Mouse (Mus musculus): ENCODE results near the gene Hoxa11. TPM values are rescaled to one million over a fixed set of nuclear protein-coding genes. Genes with fewer than 3 reads are reported as not detected.

Hoxa11 gene
- polyA plus RNA-seq, 2 experiments, result not detected

DNA sequence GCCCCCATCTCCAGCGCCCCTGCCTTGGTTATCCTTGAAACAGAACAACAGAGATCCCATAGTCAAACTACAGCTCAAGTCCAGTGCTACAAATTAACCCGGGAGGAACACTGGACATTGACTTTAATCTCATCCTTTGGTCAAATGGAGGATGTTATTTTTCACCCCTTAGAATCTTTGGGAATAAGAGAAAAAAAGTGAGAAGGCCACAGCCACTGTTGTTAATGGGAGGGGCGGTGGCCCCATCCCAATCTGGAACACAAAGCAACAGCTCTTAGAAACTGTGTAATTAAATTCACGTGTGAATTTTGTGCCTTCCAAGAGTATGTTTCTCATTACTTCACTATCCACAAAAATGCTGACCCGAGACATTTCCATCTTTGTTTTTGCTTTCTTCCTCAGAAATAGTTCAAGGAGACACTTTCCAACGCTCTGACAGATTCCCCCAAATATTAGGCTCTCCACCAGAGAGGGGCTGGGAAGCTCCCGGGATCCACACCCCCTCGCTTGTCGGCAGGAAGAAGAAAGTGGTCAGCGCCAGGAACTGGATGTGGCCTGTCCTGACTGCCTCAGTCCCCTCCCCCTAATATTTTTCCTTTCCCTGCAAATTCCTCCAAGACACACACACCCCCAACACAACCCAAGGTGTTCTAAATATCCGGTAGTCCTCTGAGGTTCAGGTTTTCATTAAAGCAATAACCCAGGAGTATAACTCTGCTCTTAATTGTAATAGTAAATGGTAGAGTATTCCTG, 18.0 kb downstream of the Hoxa11 start:
- H3K4me2 ChIP-seq (ENCODE audit: low read depth), result no peak overlapping the region
- DNase-seq (ENCODE audit: low read depth in 3 of 3, low spot score in 3 of 3), result no peak
- 21% methylated on average over 11 of the region's 11 CpGs for WGBS (ENCODE audit: insufficient replicate concordance)
- no peak overlapping the region for H3K4me3 ChIP-seq (ENCODE audit: insufficient read depth in 1 of 2, low read depth in 2 of 2, low read length in 2 of 2)
- H3K9ac ChIP-seq (replicated peaks), result no peak overlapping the region
- H3K4me1 ChIP-seq (replicated peaks; ENCODE audit: control insufficient read depth in 2 of 2, insufficient read depth in 2 of 2, low read length in 1 of 2), result no peaks in the 10 kb centered on the region
- no peak overlapping the region for H3K27ac ChIP-seq
- ATAC-seq (ENCODE audit: insufficient read depth), result no peak
- H3K36me3 ChIP-seq (replicated peaks; ENCODE audit: control insufficient read depth, insufficient read depth, low read depth), result no peaks in the 10 kb centered on the region
- no peaks in the 10 kb centered on the region for H3K9me3 ChIP-seq (ENCODE audit: control insufficient read depth, low read length)
- peaks cover 97% of the 10 kb centered on the region for H3K27me3 ChIP-seq (ENCODE audit: control insufficient read depth, insufficient read depth, low read length)
- TF ChIP-seq EP300 (IDR thresholded peaks at IDR 0.05; ENCODE audit: low read depth), result no peak
- TF ChIP-seq CTCF (IDR thresholded peaks at IDR 0.05; ENCODE audit: low read depth), result no peak

DNA sequence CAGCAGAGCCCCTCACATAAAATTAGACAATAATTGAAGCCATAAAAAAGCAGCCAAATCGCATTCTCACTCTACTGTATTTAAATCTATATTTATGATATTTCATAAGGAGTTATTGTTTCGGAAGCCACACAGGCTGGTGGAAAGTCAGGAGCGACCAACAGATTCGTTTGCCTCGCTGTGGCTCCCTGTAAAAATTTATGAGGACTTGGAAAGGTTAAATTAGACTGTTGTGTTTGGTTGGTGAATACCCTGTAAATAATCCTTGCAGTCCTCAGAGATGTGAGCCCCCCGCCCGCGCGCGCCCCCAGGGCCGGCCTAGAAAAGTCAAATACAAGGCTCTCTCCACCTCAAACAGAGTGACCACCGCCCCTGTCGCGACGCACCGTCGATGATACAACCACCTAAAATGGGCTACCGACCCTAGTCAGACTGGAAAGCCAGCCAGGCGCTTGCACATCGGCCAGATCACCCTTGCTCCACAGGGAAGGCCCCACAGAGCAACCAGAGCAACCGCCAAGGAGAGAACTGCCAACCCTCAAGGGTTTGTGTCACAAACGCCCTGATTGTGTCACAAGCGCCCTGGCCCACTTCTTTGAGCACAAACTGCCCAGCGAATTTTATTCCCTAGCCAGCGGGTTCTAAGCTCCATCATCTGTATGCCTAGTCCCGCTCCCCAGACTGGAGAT, 18.9 kb downstream of the Hoxa11 start:
- Histone ChIP-seq H3K9me3 (ENCODE audit: control insufficient read depth, low read length) (no peaks in the 10 kb centered on the region), H3K27ac (no peak overlapping the region), H3K4me2 (ENCODE audit: low read depth) (no peak overlapping the region), H3K27me3 (ENCODE audit: control insufficient read depth, insufficient read depth, low read length) (peaks cover 97% of the 10 kb centered on the region), H3K4me3 (ENCODE audit: insufficient read depth in 1 of 2, low read depth in 2 of 2, low read length in 2 of 2) (no peak overlapping the region), H3K36me3 (replicated peaks; ENCODE audit: control insufficient read depth, insufficient read depth, low read depth) (no peaks in the 10 kb centered on the region), H3K4me1 (replicated peaks; ENCODE audit: control insufficient read depth in 2 of 2, insufficient read depth in 2 of 2, low read length in 1 of 2) (no peaks in the 10 kb centered on the region), H3K9ac (replicated peaks) (no peak overlapping the region)
- DNase-seq (ENCODE audit: low read depth in 3 of 3, low spot score in 3 of 3) (no peak), ATAC-seq (ENCODE audit: insufficient read depth) (no peak)
- WGBS (ENCODE audit: insufficient replicate concordance), result 9% methylated on average over 26 of the region's 26 CpGs
- TF ChIP-seq CTCF (IDR thresholded peaks at IDR 0.05; ENCODE audit: low read depth) (no peak), EP300 (IDR thresholded peaks at IDR 0.05; ENCODE audit: low read depth) (no peak)

DNA sequence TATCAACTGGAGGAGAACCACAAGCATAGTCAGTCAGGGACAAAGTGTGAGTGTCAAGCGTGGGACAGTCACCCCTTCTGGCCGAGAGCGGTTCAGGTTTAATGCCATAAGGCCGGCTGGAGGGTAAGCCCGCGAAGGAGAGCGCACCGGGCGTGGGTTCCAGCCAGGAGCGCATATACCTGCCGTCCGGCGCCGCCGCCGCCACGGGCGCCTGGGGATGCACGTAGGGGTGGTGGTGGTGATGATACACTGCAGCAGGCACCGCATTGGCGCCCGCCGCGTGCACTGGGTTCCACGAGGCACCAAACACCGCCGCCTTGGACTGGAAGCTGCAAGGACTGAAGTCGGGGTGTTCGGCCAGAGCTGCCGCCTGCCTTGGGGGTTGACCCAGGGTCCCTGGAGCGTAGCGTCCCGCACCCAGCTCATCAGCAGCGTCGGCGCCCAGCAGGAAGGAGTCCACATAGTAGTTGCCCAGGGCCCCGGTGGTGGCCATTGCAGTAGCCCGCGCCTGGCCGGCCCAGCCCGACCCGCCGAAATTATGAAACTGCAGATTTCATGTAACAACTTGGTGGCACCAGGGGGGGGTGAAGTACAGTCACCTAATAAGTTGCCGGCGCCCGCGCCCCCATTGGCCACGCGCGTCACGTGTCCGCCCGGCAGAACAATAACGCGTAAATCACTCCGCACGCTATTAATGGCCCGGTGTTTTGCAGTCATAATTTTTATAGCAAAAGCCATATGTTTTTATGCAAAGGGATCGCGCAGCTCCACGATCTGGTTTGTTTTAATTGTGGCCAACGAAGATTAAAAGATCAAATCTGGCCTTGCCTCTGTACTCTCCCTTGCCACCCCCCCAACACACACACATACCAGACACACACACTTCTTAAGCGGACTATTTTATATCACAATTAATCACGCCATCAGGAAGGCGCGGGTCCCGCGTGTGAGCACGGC, 19.7 kb downstream of the Hoxa11 start:
- no peak for ATAC-seq (ENCODE audit: insufficient read depth)
- peaks cover 98% of the 10 kb centered on the region for H3K27me3 ChIP-seq (ENCODE audit: control insufficient read depth, insufficient read depth, low read length)
- H3K27ac ChIP-seq, result no peak overlapping the region
- no peaks in the 10 kb centered on the region for H3K36me3 ChIP-seq (replicated peaks; ENCODE audit: control insufficient read depth, insufficient read depth, low read depth)
- 0 out of 2 replicates have a peak overlapping the region, but pooled peaks have one; percentile 6 for H3K4me2 ChIP-seq (ENCODE audit: low read depth)
- peak overlapping the region in 1 of 2 experiments; percentile 8; a peak in 1 of 4 replicates for H3K4me3 ChIP-seq (ENCODE audit: insufficient read depth in 1 of 2, low read depth in 2 of 2, low read length in 2 of 2)
- TF ChIP-seq EP300 (IDR thresholded peaks at IDR 0.05; ENCODE audit: low read depth), result no peak
- no peak for TF ChIP-seq CTCF (IDR thresholded peaks at IDR 0.05; ENCODE audit: low read depth)
- no peak overlapping the region for H3K9ac ChIP-seq (replicated peaks)
- H3K4me1 ChIP-seq (replicated peaks; ENCODE audit: control insufficient read depth in 2 of 2, insufficient read depth in 2 of 2, low read length in 1 of 2), result no peaks in the 10 kb centered on the region
- 2% methylated on average over 66 of the region's 69 CpGs for WGBS (ENCODE audit: insufficient replicate concordance)
- no peak for DNase-seq (ENCODE audit: low read depth in 3 of 3, low spot score in 3 of 3)
- H3K9me3 ChIP-seq (ENCODE audit: control insufficient read depth, low read length), result no peaks in the 10 kb centered on the region

DNA sequence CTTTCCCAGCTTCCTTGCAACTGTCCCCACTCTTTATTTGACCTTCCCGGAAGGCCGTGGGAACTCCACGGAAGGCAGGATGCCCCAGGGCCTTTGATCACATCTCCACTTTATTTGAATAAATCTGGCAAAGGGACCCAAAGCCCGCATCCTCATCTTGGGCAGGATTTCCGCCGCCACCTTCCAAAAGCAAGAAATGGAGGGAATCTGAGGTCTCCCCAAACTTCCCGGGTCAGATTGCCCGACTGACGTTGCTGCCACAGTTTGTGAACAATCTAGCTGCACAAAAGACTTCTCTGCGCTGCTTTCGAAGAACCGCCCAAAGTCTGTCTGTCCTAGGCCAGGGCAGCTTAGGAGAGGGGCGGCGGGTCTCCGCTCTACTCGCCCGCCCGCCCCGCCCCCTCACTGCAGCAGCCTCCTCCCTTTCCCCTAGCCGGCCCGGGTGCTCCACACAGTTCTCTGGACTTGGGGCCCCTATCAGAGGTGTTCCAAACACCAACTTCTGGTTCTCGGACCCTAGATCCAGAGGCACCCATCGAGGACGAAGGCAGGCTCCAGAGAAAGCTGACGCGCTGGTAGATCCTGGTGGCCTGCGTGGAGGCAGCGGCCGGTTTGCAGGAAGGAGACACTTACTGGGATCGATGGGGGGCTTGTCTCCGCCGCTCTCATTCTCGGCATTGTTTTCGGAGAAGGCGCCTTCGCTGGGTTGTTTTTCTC, 20.6 kb downstream of the Hoxa11 start:
- 2% methylated on average over 36 of the region's 36 CpGs for WGBS (ENCODE audit: insufficient replicate concordance)
- DNase-seq (ENCODE audit: low read depth in 3 of 3, low spot score in 3 of 3) (no peak), ATAC-seq (ENCODE audit: insufficient read depth) (no peak)
- Histone ChIP-seq H3K4me2 (ENCODE audit: low read depth) (0 out of 2 replicates have a peak overlapping the region, but pooled peaks have one; percentile 6), H3K4me1 (replicated peaks; ENCODE audit: control insufficient read depth in 2 of 2, insufficient read depth in 2 of 2, low read length in 1 of 2) (no peaks in the 10 kb centered on the region), H3K9ac (replicated peaks) (no peak overlapping the region), H3K36me3 (replicated peaks; ENCODE audit: control insufficient read depth, insufficient read depth, low read depth) (no peaks in the 10 kb centered on the region), H3K27me3 (ENCODE audit: control insufficient read depth, insufficient read depth, low read length) (peaks cover 98% of the 10 kb centered on the region), H3K27ac (no peak overlapping the region), H3K4me3 (ENCODE audit: insufficient read depth in 1 of 2, low read depth in 2 of 2, low read length in 2 of 2) (peak overlapping the region; percentile 8 to 14; a peak in 2 of 4 replicates), H3K9me3 (ENCODE audit: control insufficient read depth, low read length) (no peaks in the 10 kb centered on the region)
- TF ChIP-seq EP300 (IDR thresholded peaks at IDR 0.05; ENCODE audit: low read depth), result no peak
- no peak for TF ChIP-seq CTCF (IDR thresholded peaks at IDR 0.05; ENCODE audit: low read depth)

Data from liver, embryonic 14.5 days (tissue).